Mouse (Mus musculus): ENCODE data around the gene Lrit3. TPM values are rescaled to one million over a fixed set of nuclear protein-coding genes. Genes with fewer than 3 reads are reported as not detected.
A peak's percentile ranks its signal among the peaks of the same experiment; 100 is the strongest.
"Not testable (repeated sequence)": the region's sequence is repeated elsewhere in the genome, so short reads cannot be mapped to it uniquely, and the experiment has no call there.

Gene Lrit3
- total RNA-seq, 4 experiments from 2014 or later: not detected

- DNase-seq (ENCODE audit: low spot score in 2 of 2): no peak
Observed at GRCm38 (mm10) chr3:129771210-129771609, 32.6 kb downstream of the Lrit3 start.

- DNase-seq (ENCODE audit: low spot score in 2 of 2): peak in 1 of 2 experiments; percentile 34
Observed at GRCm38 (mm10) chr3:129766971-129767794, 36.6 kb downstream of the Lrit3 start.

GRCm38 (mm10) chr3:129766106-129766505 is 37.7 kb downstream of the Lrit3 start:
- no peak for DNase-seq (ENCODE audit: low spot score in 2 of 2)

GRCm38 (mm10) chr3:129757599-129757998 is 46.2 kb downstream of the Lrit3 start:
- not testable (repeated sequence) for DNase-seq (ENCODE audit: low spot score in 2 of 2)

GRCm38 (mm10) chr3:129754650-129755604 is 48.9 kb downstream of the Lrit3 start, which contains the start of gene Egf:
Gene Egf (minus strand): TSS chr3:129755316.
- DNase-seq (ENCODE audit: low spot score in 2 of 2): peak in 1 of 2 experiments; percentile 40

GRCm38 (mm10) chr3:129744803-129745202 is 59.0 kb downstream of the Lrit3 start:
- no peak for DNase-seq (ENCODE audit: low spot score in 2 of 2)

- no peak for DNase-seq (ENCODE audit: low spot score in 2 of 2)
Observed at GRCm38 (mm10) chr3:129742781-129743180, 61.0 kb downstream of the Lrit3 start.

GRCm38 (mm10) chr3:129738291-129739183 is 65.3 kb downstream of the Lrit3 start:
- DNase-seq (ENCODE audit: low spot score in 2 of 2): no peak

Other genes with a start within 250 kb of the Lrit3 start
- 10 to 100 TPM; 30.3 to 34.8 (median 33.8) TPM for gene Egf, start 48.7 kb downstream of the Lrit3 start, total RNA-seq (2022)
- not detected for gene Rrh, start 18.6 kb upstream of the Lrit3 start, total RNA-seq (2022)
- 10 to 100 TPM; 13.5 to 24.3 (median 18.7) TPM for gene Gar1, start 27.4 kb upstream of the Lrit3 start, total RNA-seq (2022)
- gene Cfi, start 31.9 kb upstream of the Lrit3 start, total RNA-seq (2022): not detected
- 10 to 100 TPM; 83.7 to 92.7 (median 86.9) TPM for gene Pla2g12a, start 74.6 kb upstream of the Lrit3 start, total RNA-seq (2022)
- gene Casp6, start 97.4 kb upstream of the Lrit3 start, total RNA-seq (2022): 1 to 10 TPM; 1.7 to 2.7 (median 1.9) TPM
- 1 to 10 TPM in 2 of 4 experiments, under 1 TPM in 2; 0.56 to 1.4 (median 0.95) TPM for gene Mcub, start 166.2 kb upstream of the Lrit3 start, total RNA-seq (2022)